Mouse (Mus musculus) CH12.LX (cell line): ENCODE data around the gene Olig1. TPM values are rescaled to one million over a fixed set of nuclear protein-coding genes. Genes with fewer than 3 reads are reported as not detected.

Experiments
- DNase-seq: peaks from one replicate; pipeline ENCODE4 v3.0.0-alpha.2; 2013; ENCODE audit errors: extremely low read depth
- H3K27ac ChIP-seq: 2 replicates; pipeline ENCODE4 v1.5.1; 2012; ENCODE audit warnings: low read depth, mild to moderate bottlenecking, control low read depth, moderate library complexity; ENCODE audit not compliant: insufficient read depth
- H3K27me3 ChIP-seq: replicated peaks from 2 replicates; pipeline ENCODE3; 2012; ENCODE audit warnings: inconsistent platforms
- H3K36me3 ChIP-seq, 2 experiments: replicated peaks in 1 of 2; 2 replicates each; pipeline versions ENCODE3 to v1.6.1; 2012; ENCODE audit warnings: inconsistent platforms in 1 of 2, low read length in 1 of 2, mild to moderate bottlenecking in 1 of 2, mixed read lengths in 1 of 2, moderate library complexity in 1 of 2; ENCODE audit not compliant: control insufficient read depth in 1 of 2, insufficient read depth in 1 of 2
- H3K4me1 ChIP-seq, 2 experiments: 2 replicates each; pipeline ENCODE4 v1.6.1; 2012; ENCODE audit warnings: inconsistent platforms in 1 of 2, moderate library complexity in 1 of 2; ENCODE audit not compliant: insufficient read depth in 2 of 2, control insufficient read depth in 1 of 2
- H3K4me2 ChIP-seq: 2 replicates; pipeline ENCODE4 v1.6.1; 2012; ENCODE audit warnings: low read depth, mild to moderate bottlenecking, control low read depth; ENCODE audit not compliant: poor library complexity, insufficient read depth, severe bottlenecking
- H3K4me3 ChIP-seq, 3 experiments: fragments of 150-350 bp in 1 of 3; sonication (generic) in 1 of 3; replicated peaks in 1 of 3; 2 replicates each; pipeline versions ENCODE3 to v1.5.1; 2011 to 2012; ENCODE audit warnings: low read depth in 2 of 3, low read length in 2 of 3, mild to moderate bottlenecking in 2 of 3, moderate library complexity in 2 of 3, control low read depth in 1 of 3, improper control_type of control experiment in 1 of 3, inconsistent platforms in 1 of 3, mixed read lengths in 1 of 3; ENCODE audit not compliant: poor library complexity in 1 of 3
- H3K79me2 ChIP-seq: replicated peaks from 2 replicates; pipeline ENCODE4 v1.6.1; 2012; ENCODE audit warnings: mild to moderate bottlenecking, moderate library complexity; ENCODE audit not compliant: control insufficient read depth, poor library complexity, insufficient read depth, severe bottlenecking; ENCODE audit errors: extremely low read depth
- H3K9ac ChIP-seq: 2 replicates; pipeline ENCODE4 v1.6.1; 2012; ENCODE audit warnings: low read depth, mild to moderate bottlenecking, control low read depth, moderate library complexity; ENCODE audit not compliant: insufficient read depth
- H3K9me3 ChIP-seq: replicated peaks from 2 replicates; pipeline ENCODE3; 2012; ENCODE audit warnings: low read length, inconsistent platforms, mixed read lengths
- BHLHE40 ChIP-seq: IDR thresholded peaks from 2 replicates; pipeline ENCODE4 v1.6.1; 2011; ENCODE audit warnings: mild to moderate bottlenecking, low read depth, low read length, improper control_type of control experiment
- CHD1 ChIP-seq: IDR thresholded peaks from 2 replicates; pipeline ENCODE4 v1.6.1; 2012; ENCODE audit warnings: low read depth, low read length, improper control_type of control experiment, inconsistent platforms
- E2F4 ChIP-seq: IDR thresholded peaks from 2 replicates; pipeline ENCODE4 v1.6.1; 2011; ENCODE audit warnings: low read depth, low read length, improper control_type of control experiment; ENCODE audit not compliant: insufficient replicate concordance
- ELF1 ChIP-seq: IDR thresholded peaks from 2 replicates; pipeline ENCODE4 v1.6.1; 2014; ENCODE audit warnings: low read depth, mild to moderate bottlenecking, inconsistent platforms, low read length, improper control_type of control experiment
- EP300 ChIP-seq: IDR thresholded peaks from 2 replicates; pipeline ENCODE4 v1.6.1; 2011; ENCODE audit warnings: low read length, improper control_type of control experiment
- ETS1 ChIP-seq: conservative IDR thresholded peaks from 2 replicates; pipeline ENCODE4 v1.6.1; 2012; ENCODE audit warnings: low read depth, mild to moderate bottlenecking, inconsistent platforms, low read length, improper control_type of control experiment, moderate library complexity
- HCFC1 ChIP-seq: IDR thresholded peaks from 2 replicates; pipeline ENCODE4 v1.6.1; 2012; ENCODE audit warnings: low read depth, mild to moderate bottlenecking, inconsistent platforms, low read length, improper control_type of control experiment
- IRF4 ChIP-seq: IDR thresholded peaks from 2 replicates; pipeline ENCODE4 v1.6.1; 2014; ENCODE audit warnings: low read depth, mild to moderate bottlenecking, inconsistent platforms, low read length, improper control_type of control experiment
- KAT2A ChIP-seq: IDR thresholded peaks from 2 replicates; pipeline ENCODE4 v1.6.1; 2012; ENCODE audit warnings: low read length, improper control_type of control experiment, inconsistent platforms; ENCODE audit not compliant: insufficient replicate concordance
- NELFE ChIP-seq: IDR thresholded peaks from 2 replicates; pipeline ENCODE4 v1.6.1; 2011; ENCODE audit warnings: low read depth, low read length, improper control_type of control experiment
- NRF1 ChIP-seq: IDR thresholded peaks from 2 replicates; pipeline ENCODE4 v1.6.1; 2014; ENCODE audit warnings: low read depth, mild to moderate bottlenecking, inconsistent platforms, low read length, improper control_type of control experiment, moderate library complexity
- PAX5 ChIP-seq: IDR thresholded peaks from 2 replicates; pipeline ENCODE4 v1.6.1; 2012; ENCODE audit warnings: low read length, inconsistent platforms, mixed read lengths
- POLR2A ChIP-seq: IDR thresholded peaks from 2 replicates; pipeline ENCODE4 v1.6.1; 2011; ENCODE audit warnings: low read depth, mild to moderate bottlenecking, improper control_type of control experiment, low read length
- RAD21 ChIP-seq: IDR thresholded peaks from 2 replicates; pipeline ENCODE4 v1.6.1; 2011; ENCODE audit warnings: low read depth, mild to moderate bottlenecking, low read length, improper control_type of control experiment, moderate library complexity
- SMC3 ChIP-seq: IDR thresholded peaks from 2 replicates; pipeline ENCODE4 v1.6.1; 2011; ENCODE audit warnings: low read depth, low read length, improper control_type of control experiment
- USF1 ChIP-seq: IDR thresholded peaks from 2 replicates; pipeline ENCODE4 v1.6.1; 2014; ENCODE audit warnings: low read depth, mild to moderate bottlenecking, inconsistent platforms, low read length, improper control_type of control experiment
- USF2 ChIP-seq: conservative IDR thresholded peaks from 2 replicates; pipeline ENCODE4 v1.6.1; 2011; ENCODE audit warnings: low read depth, low read length, improper control_type of control experiment
- ZC3H11A ChIP-seq: IDR thresholded peaks from 2 replicates; pipeline ENCODE4 v1.6.1; 2012; ENCODE audit warnings: low read depth, mild to moderate bottlenecking, inconsistent platforms, low read length, improper control_type of control experiment
- ZKSCAN1 ChIP-seq: IDR thresholded peaks from 2 replicates; pipeline ENCODE4 v1.6.1; 2012; ENCODE audit warnings: low read depth, inconsistent platforms, low read length, improper control_type of control experiment, borderline replicate concordance
- ZMIZ1 ChIP-seq: IDR thresholded peaks from 2 replicates; pipeline ENCODE4 v1.6.1; 2012; ENCODE audit warnings: low read depth, mild to moderate bottlenecking, inconsistent platforms, low read length, improper control_type of control experiment
- dilution Hi-C: fragments of 300-500 bp; cut with MboI; formaldehyde crosslinking; loops from 2 replicates; pipeline ENCODE4 v1.14.3; 2020; ENCODE audit warnings: low sequenced_read_pairs; ENCODE audit not compliant: extremely low pct_unique_long_range_greater_than_20kb, extremely low pct_ligation_motif_present
- in situ Hi-C: fragments of 300-500 bp; cut with MboI; formaldehyde crosslinking; loops from 3 replicates; pipeline ENCODE4 v1.14.3; 2019; ENCODE audit warnings: low sequenced_read_pairs, low pct_ligation_motif_present, low pct_unique_long_range_greater_than_20kb, mixed read lengths
- polyA plus RNA-seq: library from polyadenylated mRNA; unstranded; fragments of >175 nt; gene quantifications from 2 replicates; pipeline ENCODE4 v1.2.1, GENCODE M21; 2012; ENCODE audit warnings: low read depth; ENCODE audit not compliant: insufficient read length
- total RNA-seq, 2 experiments: library from RNA; depleted of rRNA; stranded (reverse); fragments of 300-350 nt in 1 of 2; fragments of >200 nt in 1 of 2; gene quantifications; 2 replicates each; pipeline ENCODE4 v1.2.3; 2012 to 2014

Olig1 gene
- total and polyA plus RNA-seq, 3 experiments: not detected

DNA sequence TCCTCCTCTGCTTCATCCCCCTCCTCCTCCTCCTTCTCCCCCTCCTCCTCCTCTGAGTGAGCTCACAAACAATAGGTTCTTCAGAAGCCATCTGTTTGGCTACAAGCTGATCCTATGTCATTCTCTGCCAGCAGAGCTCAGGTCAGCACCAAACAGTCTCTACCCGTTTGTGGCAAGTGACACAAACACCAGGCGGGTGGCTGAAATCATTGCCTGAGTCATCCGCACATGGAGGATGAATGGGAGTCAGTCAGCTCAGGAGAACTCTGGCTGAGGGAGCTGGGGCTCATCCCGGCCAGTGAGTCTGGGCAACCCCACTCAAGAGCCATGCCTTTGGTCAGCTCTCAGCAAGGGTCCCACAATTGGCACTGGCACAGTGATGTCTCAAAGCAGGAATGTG, 10.9 kb downstream of the Olig1 start:
- Histone ChIP-seq H3K27me3 (peaks cover 94% of the 10 kb centered on the region), H3K4me2 (no peak overlapping the region), H3K79me2 (no peaks in the 10 kb centered on the region), H3K9ac (no peak overlapping the region), H3K9me3 (no peaks in the 10 kb centered on the region), H3K36me3 (no peaks in the 10 kb centered on the region), H3K27ac (no peak overlapping the region), H3K4me1 (no peaks in the 10 kb centered on the region), H3K4me3 (no peak overlapping the region)
- dilution Hi-C loops (no loop called here), in situ Hi-C loops (no loop called here)
- TF ChIP-seq POLR2A: no peak
- DNase-seq: no peak

DNA sequence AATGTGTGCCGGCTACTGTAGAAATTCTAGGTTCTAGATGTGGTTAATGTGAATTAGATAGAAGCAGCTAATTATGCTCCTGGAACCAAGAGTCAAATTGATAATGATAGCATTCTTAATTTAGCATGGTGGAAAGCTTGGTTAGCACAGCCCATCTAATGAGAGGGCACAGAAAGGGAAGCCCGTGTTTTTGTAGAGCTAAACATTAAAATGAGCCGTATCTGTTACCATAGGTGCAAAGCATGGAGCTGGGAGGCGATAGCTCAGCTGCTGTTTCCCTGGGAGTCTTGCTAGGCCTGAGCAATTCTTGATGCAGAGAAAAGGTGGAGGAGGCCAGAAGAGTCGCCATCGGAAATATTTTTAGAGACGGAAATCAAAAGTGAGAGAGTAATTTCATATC, 22.5 kb downstream of the Olig1 start:
- no peak overlapping the region for H3K27ac ChIP-seq
- no peaks in the 10 kb centered on the region for H3K4me1 ChIP-seq
- dilution Hi-C loops: no loop called here
- no peak overlapping the region for H3K4me2 ChIP-seq
- in situ Hi-C loops: no loop called here
- no peaks in the 10 kb centered on the region for H3K36me3 ChIP-seq
- H3K79me2 ChIP-seq: no peaks in the 10 kb centered on the region
- no peak overlapping the region for H3K9ac ChIP-seq
- H3K27me3 ChIP-seq: peaks cover 74% of the 10 kb centered on the region
- TF ChIP-seq SMC3 (no peak), IRF4 (no peak), ETS1 (no peak), PAX5 (no peak), KAT2A (no peak), HCFC1 (no peak), ZMIZ1 (no peak), NELFE (no peak), ZC3H11A (no peak), USF1 (no peak), BHLHE40 (no peak), ZKSCAN1 (no peak), E2F4 (no peak), RAD21 (no peak), EP300 (no peak), ELF1 (no peak), POLR2A (no peak), NRF1 (no peak), CHD1 (no peak), USF2 (no peak)
- DNase-seq: no peak
- no peak overlapping the region for H3K4me3 ChIP-seq
- peaks cover 8% of the 10 kb centered on the region for H3K9me3 ChIP-seq
